Mouse (Mus musculus) heart, postnatal 0 days (tissue): Measurements from ENCODE around the gene Cttnbp2. TPM values are rescaled to one million over a fixed set of nuclear protein-coding genes. Genes with fewer than 3 reads are reported as not detected.

Experiments
- ATAC-seq: fragments of 200-750 bp; cut with Nextera tagmentation; 2 replicates; pipeline ENCODE4 v1.8.0; 2017; ENCODE audit warnings: low read depth, moderate number of reproducible peaks, moderate library complexity; ENCODE audit not compliant: insufficient read depth
- DNase-seq: peaks from one replicate; pipeline ENCODE4 v3.0.0-alpha.2; 2016; ENCODE audit warnings: low spot score
- H3K27ac ChIP-seq: fragments of 300-500 bp; sonication (generic); 2 replicates; pipeline ENCODE4 v1.5.1; 2014; ENCODE audit warnings: low read depth, mild to moderate bottlenecking
- H3K27me3 ChIP-seq: fragments of 300-500 bp; sonication (generic); 2 replicates; pipeline ENCODE4 v1.6.1; 2014; ENCODE audit warnings: low read length, mixed read lengths; ENCODE audit not compliant: control insufficient read depth, insufficient read depth
- H3K36me3 ChIP-seq: fragments of 300-500 bp; sonication (generic); replicated peaks from 2 replicates; pipeline ENCODE4 v1.6.1; 2014; ENCODE audit warnings: low read length, mixed read lengths; ENCODE audit not compliant: control insufficient read depth, insufficient read depth
- H3K4me1 ChIP-seq: fragments of 300-500 bp; sonication (generic); 2 replicates; pipeline ENCODE4 v1.6.1; 2014; ENCODE audit warnings: antibody characterized with exemption; ENCODE audit not compliant: control insufficient read depth, insufficient read depth
- H3K4me2 ChIP-seq: fragments of 300-500 bp; sonication (generic); 2 replicates; pipeline ENCODE4 v1.6.1; 2014; ENCODE audit warnings: low read depth, mild to moderate bottlenecking, low read length, moderate library complexity
- H3K4me3 ChIP-seq: fragments of 300-500 bp; sonication (generic); 2 replicates; pipeline ENCODE4 v1.5.1; 2014; ENCODE audit warnings: low read depth, low read length
- H3K9ac ChIP-seq: fragments of 300-500 bp; sonication (generic); replicated peaks from 2 replicates; pipeline ENCODE4 v1.6.1; 2014; ENCODE audit warnings: low read depth, low read length, mixed read lengths
- H3K9me3 ChIP-seq: fragments of 300-500 bp; sonication (generic); replicated peaks from 2 replicates; pipeline ENCODE4 v1.6.1; 2016; ENCODE audit warnings: low read length; ENCODE audit not compliant: control insufficient read depth
- CTCF ChIP-seq: IDR thresholded peaks from 2 replicates; pipeline ENCODE4 v1.5.1; 2016; ENCODE audit warnings: antibody characterized with exemption, control low read depth, low read depth
- EP300 ChIP-seq: IDR thresholded peaks from 2 replicates; pipeline ENCODE4 v1.6.1; 2016; ENCODE audit warnings: antibody characterized with exemption, low read depth
- WGBS: fragments of 180-500 bp; shearing (Covaris S2); extraction: QIAGEN DNeasy Blood & Tissue Kit; methylation state at CpG from one replicate; pipeline ENCODE4 v1.1.7; 2014; 5-methylcytosine and 5-hydroxymethylcytosine counted together
- microRNA-seq: library from miRNA; unstranded; fragments of <30 nt; microRNA quantifications from one replicate; pipeline ENCODE4, GENCODE M21; 2016
- polyA plus RNA-seq: library from polyadenylated mRNA; unstranded; fragments of >200 nt; fragmentation: Nextera tagmentation; extraction: Ambion mirVana; gene quantifications from 2 replicates; pipeline ENCODE4 v1.2.1, GENCODE M21; 2015
- total RNA-seq: library from RNA; depleted of rRNA; stranded (reverse); fragments of >200 nt; gene quantifications from 2 replicates; pipeline ENCODE4 v1.2.3, GENCODE M21; 2014; ENCODE audit warnings: low replicate concordance

Cttnbp2 gene
- total and polyA plus RNA-seq, 2 experiments from 2014 or later: 0.69 to 2.3 TPM

DNA sequence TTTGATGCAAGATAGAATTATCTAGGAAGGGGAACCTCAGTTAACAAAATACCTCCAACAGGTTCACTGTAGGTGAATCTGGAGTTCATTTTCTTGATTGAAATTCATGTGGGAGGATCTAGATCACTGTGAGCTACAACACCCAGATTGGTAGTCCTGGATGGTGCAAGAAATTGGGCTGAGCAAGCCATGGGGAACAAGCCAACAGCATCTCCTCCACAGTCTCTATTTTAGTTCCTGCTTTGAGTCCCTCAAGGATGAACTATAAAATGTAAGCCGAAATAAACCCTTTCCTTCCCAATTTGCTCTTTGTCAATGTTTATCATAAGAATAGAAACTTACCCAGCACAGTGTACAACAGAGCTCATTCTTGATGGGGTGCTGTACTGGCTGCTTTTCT, 191.7 kb downstream of the Cttnbp2 start:
- no peak overlapping the region for H3K9ac ChIP-seq
- no peak overlapping the region for H3K4me2 ChIP-seq
- no peak for TF ChIP-seq EP300
- no peak for TF ChIP-seq CTCF
- DNase-seq: no peak
- WGBS: 73% methylated on average over 1 of the region's 1 CpGs
- no peaks in the 10 kb centered on the region for H3K4me1 ChIP-seq
- H3K4me3 ChIP-seq: no peak overlapping the region
- no peaks in the 10 kb centered on the region for H3K36me3 ChIP-seq
- H3K27me3 ChIP-seq: no peaks in the 10 kb centered on the region
- H3K9me3 ChIP-seq: no peaks in the 10 kb centered on the region
- H3K27ac ChIP-seq: no peak overlapping the region
- no peak for ATAC-seq

Small RNAs within 50 kb of the gene (microRNA-seq; reads per million reads assigned to microRNA genes)
- not detected for gene Gm26233
